Mouse (Mus musculus): ENCODE results near the gene Arhgef2. TPM values are rescaled to one million over a fixed set of nuclear protein-coding genes. Genes with fewer than 3 reads are reported as not detected.

Gene Arhgef2
- total and polyA plus RNA-seq, 2 experiments from 2014 or later: 66.7 to 78.8 TPM

- Histone ChIP-seq H3K9me3 (ENCODE audit: low read length) (no peaks in the 10 kb centered on the region), H3K36me3 (ENCODE audit: insufficient read depth) (peaks cover 7% of the 10 kb centered on the region; the same call in 1 of the 2 replicates), H3K27ac (ENCODE audit: low read depth, low read length) (no peak overlapping the region), H3K4me3 (ENCODE audit: low read depth, low read length) (no peak overlapping the region), H3K9ac (no peak overlapping the region), H3K4me2 (ENCODE audit: low read depth) (no peak overlapping the region), H3K27me3 (ENCODE audit: insufficient read depth, low read length) (no peaks in the 10 kb centered on the region), H3K4me1 (ENCODE audit: insufficient read depth) (0 out of 2 replicates have a peak, but pooled peaks cover 6% of the 10 kb centered on the region)
- TF ChIP-seq CTCF (IDR thresholded peaks at IDR 0.05; ENCODE audit: low read depth): no peak
- WGBS: 94% methylated on average over 2 of the region's 2 CpGs
- DNase-seq (no peak), ATAC-seq (no peak)
Observed at GRCm38 (mm10) chr3:88683814-88684213, 78.0 kb downstream of the Arhgef2 start.

- ATAC-seq (no peak), DNase-seq (no peak)
- H3K4me2 ChIP-seq (ENCODE audit: low read depth): peak overlapping the region; percentile 52
- H3K36me3 ChIP-seq (ENCODE audit: insufficient read depth): peaks cover 10% of the 10 kb centered on the region; the same call in 1 of the 2 replicates
- H3K9me3 ChIP-seq (ENCODE audit: low read length): no peaks in the 10 kb centered on the region
- H3K4me3 ChIP-seq (ENCODE audit: low read depth, low read length): peak overlapping the region; percentile 96
- no peak; the same call in 1 of the 2 replicates for TF ChIP-seq CTCF (IDR thresholded peaks at IDR 0.05; ENCODE audit: low read depth)
- H3K27ac ChIP-seq (ENCODE audit: low read depth, low read length): no peak overlapping the region; the same call in 1 of the 2 replicates
- 0 out of 2 replicates have a peak, but pooled peaks cover 6% of the 10 kb centered on the region for H3K4me1 ChIP-seq (ENCODE audit: insufficient read depth)
- H3K9ac ChIP-seq: no peak overlapping the region
- 71% methylated on average over 6 of the region's 8 CpGs for WGBS
- H3K27me3 ChIP-seq (ENCODE audit: insufficient read depth, low read length): no peaks in the 10 kb centered on the region
Observed at GRCm38 (mm10) chr3:88684236-88684979, 78.6 kb downstream of the Arhgef2 start.

- DNase-seq (peak; percentile 98), ATAC-seq (peak; percentile 99)
- WGBS: under 1% methylated on average over 47 of the region's 47 CpGs
- Histone ChIP-seq H3K36me3 (ENCODE audit: insufficient read depth) (peaks cover 15% of the 10 kb centered on the region), H3K4me1 (ENCODE audit: insufficient read depth) (0 out of 2 replicates have a peak, but pooled peaks cover 6% of the 10 kb centered on the region), H3K27me3 (ENCODE audit: insufficient read depth, low read length) (no peaks in the 10 kb centered on the region), H3K27ac (ENCODE audit: low read depth, low read length) (peak within 1 kb of the TSS; percentile 99), H3K9ac (peak within 1 kb of the TSS; percentile 98), H3K4me3 (ENCODE audit: low read depth, low read length) (peak within 1 kb of the TSS; percentile 96), H3K4me2 (ENCODE audit: low read depth) (peak within 1 kb of the TSS; percentile 77), H3K9me3 (ENCODE audit: low read length) (no peaks in the 10 kb centered on the region)
- TF ChIP-seq CTCF (IDR thresholded peaks at IDR 0.05; ENCODE audit: low read depth): no peak; the same call in 1 of the 2 replicates
Observed at GRCm38 (mm10) chr3:88684980-88685941, 79.5 kb downstream of the Arhgef2 start, which contains the start of gene Khdc4. Gene Khdc4, plus strand, starts transcription at chr3:88685803.

- Histone ChIP-seq H3K27ac (ENCODE audit: low read depth, low read length) (peak overlapping the region; percentile 99), H3K4me3 (ENCODE audit: low read depth, low read length) (peak overlapping the region; percentile 96), H3K4me1 (ENCODE audit: insufficient read depth) (0 out of 2 replicates have a peak, but pooled peaks cover 6% of the 10 kb centered on the region), H3K36me3 (ENCODE audit: insufficient read depth) (peaks cover 22% of the 10 kb centered on the region), H3K4me2 (ENCODE audit: low read depth) (peak overlapping the region; percentile 77), H3K9ac (peak overlapping the region; percentile 98), H3K9me3 (ENCODE audit: low read length) (no peaks in the 10 kb centered on the region), H3K27me3 (ENCODE audit: insufficient read depth, low read length) (no peaks in the 10 kb centered on the region)
- 1% methylated on average over 43 of the region's 45 CpGs for WGBS
- ATAC-seq: peak; percentile 69
- TF ChIP-seq CTCF (IDR thresholded peaks at IDR 0.05; ENCODE audit: low read depth): peak; percentile 49
- peak; percentile 80 for DNase-seq
Observed at GRCm38 (mm10) chr3:88685958-88686451, 80.2 kb downstream of the Arhgef2 start.

- Histone ChIP-seq H3K27me3 (ENCODE audit: insufficient read depth, low read length) (no peaks in the 10 kb centered on the region), H3K4me2 (ENCODE audit: low read depth) (peak overlapping the region; percentile 77), H3K27ac (ENCODE audit: low read depth, low read length) (peak overlapping the region; percentile 99), H3K4me3 (ENCODE audit: low read depth, low read length) (peak overlapping the region; percentile 96), H3K4me1 (ENCODE audit: insufficient read depth) (0 out of 2 replicates have a peak, but pooled peaks cover 6% of the 10 kb centered on the region), H3K9ac (peak overlapping the region; percentile 98), H3K9me3 (ENCODE audit: low read length) (no peaks in the 10 kb centered on the region), H3K36me3 (ENCODE audit: insufficient read depth) (peaks cover 28% of the 10 kb centered on the region)
- no peak for TF ChIP-seq CTCF (IDR thresholded peaks at IDR 0.05; ENCODE audit: low read depth)
- WGBS: 53% methylated on average over 13 of the region's 13 CpGs
- DNase-seq (no peak), ATAC-seq (no peak)
Observed at GRCm38 (mm10) chr3:88686734-88687611, 81.2 kb downstream of the Arhgef2 start.

GRCm38 (mm10) chr3:88689079-88689478, 83.3 kb downstream of the Arhgef2 start:
- H3K36me3 ChIP-seq (ENCODE audit: insufficient read depth): peaks cover 43% of the 10 kb centered on the region
- no peaks in the 10 kb centered on the region for H3K27me3 ChIP-seq (ENCODE audit: insufficient read depth, low read length)
- WGBS: 91% methylated on average over 5 of the region's 5 CpGs
- DNase-seq (no peak), ATAC-seq (no peak)
- no peaks in the 10 kb centered on the region for H3K9me3 ChIP-seq (ENCODE audit: low read length)
- H3K27ac ChIP-seq (ENCODE audit: low read depth, low read length): no peak overlapping the region
- H3K4me2 ChIP-seq (ENCODE audit: low read depth): no peak overlapping the region
- H3K4me1 ChIP-seq (ENCODE audit: insufficient read depth): 0 out of 2 replicates have a peak, but pooled peaks cover 6% of the 10 kb centered on the region
- TF ChIP-seq CTCF (IDR thresholded peaks at IDR 0.05; ENCODE audit: low read depth): no peak
- no peak overlapping the region for H3K4me3 ChIP-seq (ENCODE audit: low read depth, low read length)
- H3K9ac ChIP-seq: no peak overlapping the region

Data from forebrain, postnatal 0 days (tissue).